Mouse (Mus musculus): ENCODE results near the gene Bcat2. TPM values are rescaled to one million over a fixed set of nuclear protein-coding genes. Genes with fewer than 3 reads are reported as not detected.

Gene Bcat2
- polyA plus RNA-seq, 1 experiment, result 26.3 TPM

DNA sequence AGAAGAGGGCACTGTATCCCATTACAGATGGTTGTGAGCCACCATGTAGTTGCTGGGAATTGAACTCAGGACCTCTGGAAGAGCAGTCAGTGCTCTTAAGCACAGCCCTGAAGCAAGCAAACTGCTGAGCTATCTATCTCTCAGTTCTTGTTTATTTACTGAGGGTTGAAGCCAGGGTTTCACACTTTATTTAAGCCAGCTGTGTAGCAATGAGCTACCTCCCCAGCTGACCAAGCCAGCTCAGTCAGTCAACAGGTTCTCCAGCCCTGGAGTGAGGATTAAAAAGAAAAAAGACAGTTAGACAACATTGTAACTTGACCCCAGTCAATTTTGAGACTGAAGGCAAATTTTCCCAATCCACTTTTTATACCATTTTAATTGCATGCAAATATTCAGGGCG lies 34.3 kb upstream of the Bcat2 start:
- TF ChIP-seq CTCF (IDR thresholded peaks at IDR 0.05; ENCODE audit: extremely low read depth, insufficient read length, insufficient replicate concordance, low read depth, low read length) (no peak), POLR2A (IDR thresholded peaks at IDR 0.05; ENCODE audit: low read depth, low read length) (no peak)
- no peaks in the 10 kb centered on the region for H3K36me3 ChIP-seq (ENCODE audit: control insufficient read depth, insufficient read depth, low read length)

DNA sequence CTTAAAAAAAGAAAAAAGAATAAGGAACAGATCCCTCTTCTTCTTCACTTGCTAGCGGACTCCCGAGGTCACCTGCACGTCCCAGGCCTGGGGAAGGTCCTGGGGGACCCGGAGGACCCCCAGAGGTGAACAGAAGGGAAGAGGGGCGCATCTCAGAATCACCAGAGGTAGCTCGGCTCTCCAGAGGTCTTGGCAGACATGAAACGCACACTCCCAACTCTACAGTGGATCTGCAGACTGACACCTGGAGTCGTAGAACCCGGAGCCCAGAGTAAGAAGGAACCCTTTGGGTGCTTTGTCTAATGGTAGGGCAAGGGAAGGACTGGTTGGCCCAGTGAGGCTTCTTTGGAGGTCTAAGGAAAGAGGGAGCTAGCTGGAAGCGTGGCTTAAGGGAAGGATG lies 32.4 kb upstream of the Bcat2 start:
- TF ChIP-seq CTCF (IDR thresholded peaks at IDR 0.05; ENCODE audit: extremely low read depth, insufficient read length, insufficient replicate concordance, low read depth, low read length), result no peak
- no peak for TF ChIP-seq POLR2A (IDR thresholded peaks at IDR 0.05; ENCODE audit: low read depth, low read length)
- WGBS, result 87% methylated on average over 10 of the region's 10 CpGs
- Histone ChIP-seq H3K4me1 (ENCODE audit: control insufficient read depth, insufficient read depth, insufficient read length, low read length) (no peaks in the 10 kb centered on the region; the same call in 1 of the 2 replicates), H3K27me3 (ENCODE audit: control insufficient read depth, insufficient read depth, low read length) (no peaks in the 10 kb centered on the region), H3K4me3 (ENCODE audit: low read depth, low read length) (no peak overlapping the region; the same call in 1 of the 2 replicates), H3K27ac (ENCODE audit: insufficient read depth, low read depth, low read length) (no peak overlapping the region), H3K36me3 (ENCODE audit: control insufficient read depth, insufficient read depth, low read length) (no peaks in the 10 kb centered on the region)

More for the DNA sequence above, 34.3 kb upstream of the Bcat2 start:
- Histone ChIP-seq H3K27ac (ENCODE audit: insufficient read depth, low read depth, low read length) (no peak overlapping the region), H3K4me1 (ENCODE audit: control insufficient read depth, insufficient read depth, insufficient read length, low read length) (no peaks in the 10 kb centered on the region; the same call in 1 of the 2 replicates), H3K4me3 (ENCODE audit: low read depth, low read length) (no peak overlapping the region), H3K27me3 (ENCODE audit: control insufficient read depth, insufficient read depth, low read length) (no peaks in the 10 kb centered on the region)
- WGBS, result 78% methylated on average over 1 of the region's 1 CpGs

DNA sequence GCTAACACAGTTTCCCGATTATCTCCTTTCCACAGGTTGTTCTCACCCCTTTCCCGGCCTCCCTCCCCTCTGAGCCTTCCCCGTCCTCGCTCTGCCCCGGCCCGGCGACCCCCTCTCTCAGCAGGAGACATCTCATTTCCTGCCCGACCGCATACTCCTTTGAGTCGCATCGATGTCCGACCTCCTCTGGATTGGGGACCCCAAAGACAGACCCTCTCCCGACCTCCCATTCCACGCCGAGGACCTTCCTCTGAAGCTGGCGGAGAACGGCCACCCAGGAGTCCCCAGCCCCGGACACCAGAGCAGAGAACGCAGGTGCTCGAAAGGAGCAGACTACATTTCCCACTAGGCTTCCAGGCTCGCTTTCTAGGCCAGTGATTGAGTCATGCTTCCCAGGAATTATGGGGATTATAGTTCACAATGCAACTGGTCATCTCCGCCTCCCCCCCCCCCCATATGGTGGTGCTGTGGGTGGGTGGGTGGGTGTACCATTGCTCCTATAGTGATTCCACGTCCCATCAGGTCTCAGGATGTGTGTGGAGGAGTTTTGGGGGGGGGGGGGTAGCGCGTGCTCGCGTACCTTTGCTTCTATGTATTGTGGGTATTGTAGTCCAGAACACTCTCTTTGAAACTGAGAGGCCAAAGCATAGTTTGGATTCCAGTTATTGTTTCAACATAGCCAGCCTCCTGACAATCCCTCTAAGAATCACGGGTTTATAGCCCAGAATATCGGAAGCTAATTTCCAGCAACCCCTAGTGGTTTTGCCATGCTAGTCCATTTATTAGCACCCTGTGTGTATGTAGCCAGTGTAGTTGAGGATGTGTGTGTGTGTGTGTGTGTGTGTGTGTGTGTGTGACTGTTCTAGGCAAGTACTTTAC lies 31.6 kb upstream of the Bcat2 start:
- H3K36me3 ChIP-seq (ENCODE audit: control insufficient read depth, insufficient read depth, low read length), result no peaks in the 10 kb centered on the region
- H3K4me3 ChIP-seq (ENCODE audit: low read depth, low read length), result peak overlapping the region; percentile 60
- H3K4me1 ChIP-seq (ENCODE audit: control insufficient read depth, insufficient read depth, insufficient read length, low read length), result peaks cover 2% of the 10 kb centered on the region
- no peaks in the 10 kb centered on the region for H3K27me3 ChIP-seq (ENCODE audit: control insufficient read depth, insufficient read depth, low read length)
- 5% methylated on average over 29 of the region's 29 CpGs for WGBS
- H3K27ac ChIP-seq (ENCODE audit: insufficient read depth, low read depth, low read length), result no peak overlapping the region
- TF ChIP-seq CTCF (IDR thresholded peaks at IDR 0.05; ENCODE audit: extremely low read depth, insufficient read length, insufficient replicate concordance, low read depth, low read length) (no peak), POLR2A (IDR thresholded peaks at IDR 0.05; ENCODE audit: low read depth, low read length) (no peak)

DNA sequence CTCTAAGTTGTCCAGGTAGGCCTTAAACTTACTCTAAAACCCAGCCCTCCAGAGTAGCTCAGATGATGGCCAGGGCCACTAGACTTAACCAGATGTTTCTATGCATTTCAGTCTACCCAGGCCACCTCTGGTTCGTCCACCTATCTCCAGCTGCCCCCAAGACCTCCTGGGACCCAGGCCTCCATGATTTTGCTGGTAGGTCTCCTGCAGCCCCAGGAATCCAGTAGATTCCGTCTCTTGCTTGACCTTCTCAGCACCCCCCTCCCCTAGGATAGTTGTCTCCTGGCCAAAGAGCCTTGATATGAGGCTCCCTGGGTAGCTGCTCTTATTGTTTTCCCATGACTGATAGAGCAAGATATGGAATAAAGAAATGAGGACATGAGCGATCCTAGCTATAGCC lies 30.9 kb upstream of the Bcat2 start:
- no peak overlapping the region for H3K27ac ChIP-seq (ENCODE audit: insufficient read depth, low read depth, low read length)
- no peaks in the 10 kb centered on the region for H3K36me3 ChIP-seq (ENCODE audit: control insufficient read depth, insufficient read depth, low read length)
- TF ChIP-seq CTCF (IDR thresholded peaks at IDR 0.05; ENCODE audit: extremely low read depth, insufficient read length, insufficient replicate concordance, low read depth, low read length), result no peak
- no peak for TF ChIP-seq POLR2A (IDR thresholded peaks at IDR 0.05; ENCODE audit: low read depth, low read length)
- WGBS, result 92% methylated on average over 3 of the region's 3 CpGs
- H3K4me3 ChIP-seq (ENCODE audit: low read depth, low read length), result no peak overlapping the region
- no peaks in the 10 kb centered on the region for H3K27me3 ChIP-seq (ENCODE audit: control insufficient read depth, insufficient read depth, low read length)
- H3K4me1 ChIP-seq (ENCODE audit: control insufficient read depth, insufficient read depth, insufficient read length, low read length), result peaks cover 2% of the 10 kb centered on the region

DNA sequence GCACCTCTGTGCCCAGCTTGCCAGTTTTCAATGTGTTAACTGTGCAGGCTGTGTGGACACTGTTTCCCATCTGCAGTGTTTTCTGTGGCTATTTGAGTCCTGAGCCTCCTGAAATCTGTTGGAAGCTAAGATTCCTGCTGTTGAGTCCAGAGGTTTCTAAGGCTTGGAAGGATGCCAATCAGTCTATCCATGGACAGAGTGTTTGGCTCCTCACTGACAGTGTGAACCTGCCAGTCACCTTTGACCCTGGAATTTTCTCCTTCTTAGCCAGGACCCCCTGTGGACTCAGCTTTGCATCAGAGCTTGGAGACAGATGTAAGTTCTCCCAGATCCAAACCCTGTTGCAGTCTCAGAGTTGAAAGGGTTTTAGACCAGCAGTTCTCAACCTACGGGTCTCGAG lies 29.7 kb upstream of the Bcat2 start:
- TF ChIP-seq CTCF (IDR thresholded peaks at IDR 0.05; ENCODE audit: extremely low read depth, insufficient read length, insufficient replicate concordance, low read depth, low read length) (no peak), POLR2A (IDR thresholded peaks at IDR 0.05; ENCODE audit: low read depth, low read length) (no peak)
- H3K36me3 ChIP-seq (ENCODE audit: control insufficient read depth, insufficient read depth, low read length), result no peaks in the 10 kb centered on the region
- peaks cover 2% of the 10 kb centered on the region for H3K4me1 ChIP-seq (ENCODE audit: control insufficient read depth, insufficient read depth, insufficient read length, low read length)
- no peak overlapping the region for H3K27ac ChIP-seq (ENCODE audit: insufficient read depth, low read depth, low read length)
- no peaks in the 10 kb centered on the region for H3K27me3 ChIP-seq (ENCODE audit: control insufficient read depth, insufficient read depth, low read length)
- H3K4me3 ChIP-seq (ENCODE audit: low read depth, low read length), result no peak overlapping the region
- WGBS, result 46% methylated on average over 2 of the region's 2 CpGs

DNA sequence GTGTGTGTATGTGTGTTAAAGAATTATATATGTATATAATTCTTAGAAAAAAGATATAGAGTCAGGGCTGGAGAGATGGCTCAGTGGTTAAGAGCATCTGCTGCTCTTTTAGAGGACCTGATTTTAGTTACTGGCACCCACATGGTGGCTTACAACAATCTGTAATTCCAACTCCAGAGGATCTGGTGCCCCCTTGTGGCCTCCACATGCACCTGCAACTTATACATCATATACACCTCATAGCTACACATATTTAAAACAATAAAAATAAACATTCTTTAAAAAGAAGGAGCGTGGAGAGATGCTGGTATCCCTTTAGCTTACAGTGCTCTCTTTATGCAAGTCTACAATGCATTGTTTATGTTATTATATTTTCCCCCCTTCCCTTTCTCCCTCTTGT lies 25.4 kb upstream of the Bcat2 start:
- H3K36me3 ChIP-seq (ENCODE audit: control insufficient read depth, insufficient read depth, low read length), result no peaks in the 10 kb centered on the region
- H3K27me3 ChIP-seq (ENCODE audit: control insufficient read depth, insufficient read depth, low read length), result no peaks in the 10 kb centered on the region; the same call in 1 of the 2 replicates
- no peak overlapping the region for H3K4me3 ChIP-seq (ENCODE audit: low read depth, low read length)
- H3K27ac ChIP-seq (ENCODE audit: insufficient read depth, low read depth, low read length), result no peak overlapping the region
- WGBS, result 93% methylated on average over 1 of the region's 1 CpGs
- no peak for TF ChIP-seq POLR2A (IDR thresholded peaks at IDR 0.05; ENCODE audit: low read depth, low read length)
- TF ChIP-seq CTCF (IDR thresholded peaks at IDR 0.05; ENCODE audit: extremely low read depth, insufficient read length, insufficient replicate concordance, low read depth, low read length), result no peak
- H3K4me1 ChIP-seq (ENCODE audit: control insufficient read depth, insufficient read depth, insufficient read length, low read length), result peaks cover 2% of the 10 kb centered on the region; the same call in 1 of the 2 replicates

DNA sequence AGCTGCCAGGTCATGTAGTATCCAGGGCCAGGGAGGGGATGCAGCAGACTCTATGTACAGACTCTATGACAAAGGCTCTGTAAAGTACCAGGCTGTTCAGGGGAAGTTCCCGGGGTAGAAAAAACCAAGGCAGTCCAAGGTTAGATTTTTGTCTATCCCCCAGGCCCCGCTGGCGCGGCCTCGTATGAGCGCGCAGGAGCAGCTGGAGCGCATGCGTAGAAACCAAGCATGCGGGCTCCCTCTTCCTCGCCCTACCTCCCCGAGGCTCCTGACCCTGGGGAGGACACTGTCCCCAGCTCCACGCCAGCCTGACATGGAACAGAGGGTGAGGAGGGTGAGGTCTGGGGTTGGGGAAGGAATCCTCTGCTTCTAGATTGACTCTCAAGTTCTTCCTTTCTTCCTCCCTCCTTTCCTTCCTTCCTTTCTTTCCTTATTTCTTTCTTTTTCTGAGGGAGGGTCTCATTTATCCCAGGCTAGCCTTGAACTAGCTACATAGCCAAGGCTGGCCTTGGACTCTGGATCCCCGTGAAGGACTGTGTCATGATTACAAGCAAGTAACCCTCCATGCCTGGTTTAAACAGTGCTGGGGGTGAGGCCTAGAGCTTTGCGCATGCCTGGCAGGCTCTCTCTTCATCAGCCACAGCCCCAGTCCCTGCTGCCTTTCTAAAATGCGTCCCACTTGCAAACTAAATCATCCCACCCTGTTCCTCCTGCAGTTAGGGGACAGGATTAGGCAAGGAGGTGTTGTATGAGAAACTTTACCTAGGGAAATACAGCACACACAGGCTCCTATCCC lies 20.1 kb upstream of the Bcat2 start:
- Histone ChIP-seq H3K36me3 (ENCODE audit: control insufficient read depth, insufficient read depth, low read length) (no peaks in the 10 kb centered on the region), H3K4me3 (ENCODE audit: low read depth, low read length) (no peak overlapping the region), H3K27ac (ENCODE audit: insufficient read depth, low read depth, low read length) (no peak overlapping the region), H3K4me1 (ENCODE audit: control insufficient read depth, insufficient read depth, insufficient read length, low read length) (no peaks in the 10 kb centered on the region), H3K27me3 (ENCODE audit: control insufficient read depth, insufficient read depth, low read length) (no peaks in the 10 kb centered on the region; the same call in 1 of the 2 replicates)
- TF ChIP-seq POLR2A (IDR thresholded peaks at IDR 0.05; ENCODE audit: low read depth, low read length) (no peak), CTCF (IDR thresholded peaks at IDR 0.05; ENCODE audit: extremely low read depth, insufficient read length, insufficient replicate concordance, low read depth, low read length) (no peak)
- 94% methylated on average over 16 of the region's 16 CpGs for WGBS

Measured in small intestine, adult 2 months (tissue).